In the genomic region with DNA sequence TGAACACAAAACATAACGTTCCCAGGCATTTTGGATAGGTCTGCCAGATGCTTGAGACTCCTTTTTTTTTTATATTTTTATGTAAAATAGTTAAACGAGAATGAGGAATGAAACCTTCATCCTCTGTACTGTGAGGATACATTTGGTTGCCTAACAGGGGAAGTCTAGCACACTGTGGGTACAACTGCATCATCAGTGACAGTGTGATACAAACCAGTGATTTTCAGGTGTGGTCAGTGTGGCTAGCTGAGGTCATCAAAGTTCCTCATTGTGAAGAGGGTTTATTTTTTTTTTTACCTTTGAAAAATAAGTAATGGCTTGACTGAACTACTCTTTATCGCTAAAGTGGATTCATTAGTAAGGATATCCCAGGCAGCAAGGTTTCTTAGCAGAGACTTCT, we compare ENCODE assay signal across 20 mouse cellular contexts.
DNase-seq lines count a peak whose midpoint lies in the region; ATAC-seq and TF ChIP-seq lines count a peak whose summit lies in the region.
"Had no signal": no experiment of that assay in that cellular context is flagged by ENCODE, and none has a peak within 500 bp of the region (broad histone marks: within the 10 kb centered on the region; RNA-seq: fewer than 3 reads in every experiment).

No protein-coding gene starts in this region.

- ATAC-seq in granulocyte monocyte progenitor cell, adult 5-6 weeks (replicated peaks; ENCODE audit: poor library complexity, severe bottlenecking): peak; percentile 84
- ATAC-seq in monocyte, adult 5-6 weeks (replicated peaks; ENCODE audit: insufficient number of reproducible peaks, low FRiP score, low TSS enrichment, poor library complexity, severe bottlenecking): peak; percentile 98
- ATAC-seq: forebrain, embryonic 15.5 days had no signal

- no peaks in the 10 kb centered on the region for H3K4me1 ChIP-seq in thymus, adult 2 months (replicated peaks; ENCODE audit: control insufficient read depth, insufficient read depth, low read length)
- H3K4me1 ChIP-seq: embryonic facial prominence, embryonic 15.5 days; forebrain, embryonic 10.5 days; forebrain, embryonic 15.5 days; heart, embryonic 15.5 days; hindbrain, embryonic 13.5 days had no signal

- H3K27me3 ChIP-seq in thymus, adult 2 months (ENCODE audit: control insufficient read depth, insufficient read depth, low read length): no peaks in the 10 kb centered on the region
- H3K27me3 ChIP-seq: embryonic facial prominence, embryonic 15.5 days; forebrain, embryonic 15.5 days; heart, embryonic 15.5 days; hindbrain, embryonic 13.5 days had no signal

- H3K36me3 ChIP-seq in thymus, adult 2 months (ENCODE audit: control insufficient read depth, insufficient read depth, low read length): no peaks in the 10 kb centered on the region
- H3K36me3 ChIP-seq: embryonic facial prominence, embryonic 15.5 days; forebrain, embryonic 10.5 days; forebrain, embryonic 15.5 days; heart, embryonic 15.5 days; hindbrain, embryonic 13.5 days had no signal

- no peak overlapping the region for H3K4me3 ChIP-seq in thymus, adult 2 months (ENCODE audit: control insufficient read depth, insufficient read depth, low read length)
- H3K4me3 ChIP-seq: embryonic facial prominence, embryonic 15.5 days; erythroblast, embryonic 14.5 days; forebrain, embryonic 10.5 days; forebrain, embryonic 15.5 days; heart, adult 2 months; heart, embryonic 15.5 days; hindbrain, embryonic 13.5 days had no signal

- peak; percentile 2 for DNase-seq in lung, postnatal 25 days (ENCODE audit: low spot score)
- no peak for DNase-seq in lung, postnatal 4 days
- DNase-seq in frontal cortex, postnatal 14 days (ENCODE audit: low spot score in 2 of 2): no peak
- no peak for DNase-seq in thymus, adult 2 months
- DNase-seq in testis, postnatal 14 days (ENCODE audit: low spot score): no peak
- DNase-seq: adrenal gland, adult 2 months; adrenal gland, postnatal 25 days; cerebellum, adult 2 months; cerebellum, postnatal 10 days; gastrocnemius, postnatal 10 days; heart, adult 2 months; heart, postnatal 14 days had no signal

- no peak for TF ChIP-seq POLR2A in thymus, adult 2 months (IDR thresholded peaks at IDR 0.05; ENCODE audit: control insufficient read depth, extremely low read depth, insufficient read depth, low read length, poor library complexity)

- no peak overlapping the region for H3K27ac ChIP-seq in thymus, adult 2 months (ENCODE audit: control insufficient read depth, insufficient read depth, low read length)
- H3K27ac ChIP-seq: embryonic facial prominence, embryonic 15.5 days; forebrain, embryonic 10.5 days; forebrain, embryonic 15.5 days; heart, adult 2 months; heart, embryonic 15.5 days; hindbrain, embryonic 13.5 days had no signal

- TF ChIP-seq CTCF in thymus, adult 2 months (IDR thresholded peaks at IDR 0.05; ENCODE audit: borderline replicate concordance, control insufficient read depth, extremely low read depth, insufficient read depth, low read length, poor library complexity): no peak

- 68% methylated on average over 3 of the region's 3 CpGs for WGBS in thymus, adult 2 months
